Mouse (Mus musculus) heart, adult 9 months (tissue): ENCODE results near the gene Chrm1.
A peak's percentile ranks its signal among the peaks of the same experiment; 100 is the strongest.
"Not testable (repeated sequence)": the region's sequence is repeated elsewhere in the genome, so short reads cannot be mapped to it uniquely, and the experiment has no call there.

ENCODE experiments used
- DNase-seq, 2 experiments: peaks; one replicate each; pipeline ENCODE4 v3.0.0; 2022; ENCODE audit warnings: low spot score in 2 of 2

Gene Chrm1

GRCm38 (mm10) chr19:8716767-8717475 lies 53.3 kb downstream of the Chrm1 start:
- DNase-seq = no peak

- DNase-seq = peak; percentile 46 to 51
These were observed 54.8 kb downstream of the Chrm1 start for GRCm38 (mm10) chr19:8718357-8718756.

- not testable (repeated sequence) for DNase-seq
These were observed 55.4 kb downstream of the Chrm1 start for GRCm38 (mm10) chr19:8719037-8719436.

GRCm38 (mm10) chr19:8721378-8721777 lies 57.8 kb downstream of the Chrm1 start:
- DNase-seq = no peak

- no peak for DNase-seq
These were observed 58.4 kb downstream of the Chrm1 start for GRCm38 (mm10) chr19:8722021-8722420.

- DNase-seq = no peak
These were observed 58.9 kb downstream of the Chrm1 start for GRCm38 (mm10) chr19:8722559-8722906.

GRCm38 (mm10) chr19:8722907-8723573 lies 59.5 kb downstream of the Chrm1 start, which contains the start of gene Slc3a2:
TSS of gene Slc3a2 (minus strand) at chr19:8723369.
- peak; percentile 98 for DNase-seq

- DNase-seq = no peak
These were observed 60.2 kb downstream of the Chrm1 start for GRCm38 (mm10) chr19:8723574-8724346.

- DNase-seq = no peak
These were observed 60.8 kb downstream of the Chrm1 start for GRCm38 (mm10) chr19:8724392-8724791.

- no peak for DNase-seq
These were observed 61.6 kb downstream of the Chrm1 start for GRCm38 (mm10) chr19:8725081-8725613.

- DNase-seq = no peak
These were observed 63.2 kb downstream of the Chrm1 start for GRCm38 (mm10) chr19:8726609-8727390.

- DNase-seq = no peak
These were observed 64.0 kb downstream of the Chrm1 start for GRCm38 (mm10) chr19:8727495-8728114.

GRCm38 (mm10) chr19:8728335-8729099 lies 64.9 kb downstream of the Chrm1 start:
- not testable (repeated sequence) for DNase-seq
